Mouse (Mus musculus): Measurements from ENCODE around the gene Gucd1.
"Not testable (repeated sequence)": the region's sequence is repeated elsewhere in the genome, so short reads cannot be mapped to it uniquely, and the experiment has no call there.

Gucd1 gene

DNA sequence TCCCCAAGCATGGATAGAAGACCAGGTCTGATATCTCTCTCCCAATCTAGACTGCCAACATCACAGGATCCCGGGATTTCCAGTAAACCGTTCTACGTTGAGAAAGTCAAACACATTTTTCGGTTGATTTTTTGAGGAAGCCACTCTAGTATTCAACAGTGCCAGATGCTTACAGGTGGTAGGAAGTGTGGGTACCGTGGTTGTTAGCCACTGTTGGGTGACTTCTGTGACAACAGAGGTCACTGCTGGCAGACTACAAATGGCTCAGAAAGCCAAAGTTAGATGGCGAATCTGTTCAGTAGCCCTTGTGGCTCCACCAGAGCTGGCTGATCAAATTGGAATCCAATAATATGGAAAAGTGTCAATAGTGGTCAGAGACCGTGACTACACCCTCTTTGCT is 14.1 kb downstream of the Gucd1 start:
- no peak for DNase-seq (ENCODE audit: low read depth, low spot score)

GRCm38 (mm10) chr10:75501641-75502040 is 16.1 kb downstream of the Gucd1 start:
- no peak for DNase-seq (ENCODE audit: low read depth, low spot score)

DNA sequence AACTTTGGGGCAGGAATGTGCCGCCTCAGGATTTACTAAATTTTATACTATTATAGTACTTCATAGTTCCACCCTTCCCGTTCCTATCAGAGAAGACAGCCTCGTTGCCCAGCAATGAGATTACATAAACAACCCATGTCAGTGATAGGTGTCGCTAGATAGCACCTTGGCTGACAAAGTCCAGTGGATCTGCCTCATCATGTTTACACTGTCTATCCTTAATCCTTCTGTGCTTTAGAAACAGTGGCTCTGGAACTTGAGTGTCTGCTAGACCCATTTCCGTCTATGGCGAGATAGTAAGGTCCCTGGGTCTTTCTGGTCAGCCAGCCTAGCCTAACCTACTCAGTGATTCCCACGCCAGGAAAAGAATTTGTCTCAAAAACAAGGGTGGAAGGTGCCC is 17.4 kb downstream of the Gucd1 start:
- no peak for DNase-seq (ENCODE audit: low read depth, low spot score)

DNA sequence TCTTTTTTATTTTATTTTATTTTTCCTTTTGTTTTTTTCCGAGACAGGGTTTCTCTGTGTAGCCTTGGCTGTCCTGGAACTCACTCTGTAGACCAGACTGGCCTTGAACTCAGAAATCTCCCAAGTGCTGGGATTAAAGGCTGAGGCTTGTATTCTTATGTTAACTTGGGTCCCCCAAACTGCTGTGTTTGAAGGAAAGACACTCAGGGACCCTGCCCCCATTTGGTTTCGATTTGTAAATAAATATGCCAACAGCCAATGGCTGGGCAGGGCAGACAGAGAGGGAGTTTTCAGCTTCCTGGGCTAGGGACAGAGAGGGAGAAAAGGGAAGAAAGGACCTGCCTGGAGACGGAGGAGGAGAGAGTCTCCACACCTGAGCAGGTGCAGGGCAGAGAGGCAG is 18.0 kb downstream of the Gucd1 start:
- no peak for DNase-seq (ENCODE audit: low read depth, low spot score)

GRCm38 (mm10) chr10:75499214-75499613 is 18.6 kb downstream of the Gucd1 start:
- not testable (repeated sequence) for DNase-seq (ENCODE audit: low read depth, low spot score)

DNA sequence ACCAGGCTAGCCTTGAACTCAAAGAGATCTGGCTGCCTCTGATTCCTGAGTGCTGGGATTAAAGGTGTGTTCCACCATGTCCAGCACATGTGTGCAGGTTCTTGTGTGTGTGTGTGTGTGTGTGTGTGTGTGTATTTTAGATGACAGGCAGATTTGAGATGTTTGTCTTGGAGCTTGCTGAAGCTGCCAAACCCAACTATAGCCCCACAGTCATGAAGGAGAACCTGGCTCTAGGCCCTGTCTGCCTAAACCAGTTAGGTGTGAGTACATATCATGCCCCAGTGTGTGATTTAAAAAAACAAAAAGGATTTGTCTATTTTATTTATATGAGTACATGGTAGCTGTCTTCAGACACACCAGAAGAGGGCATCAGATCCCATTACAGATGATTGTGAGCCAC is 21.9 kb downstream of the Gucd1 start:
- DNase-seq (ENCODE audit: low read depth, low spot score), result no peak

DNA sequence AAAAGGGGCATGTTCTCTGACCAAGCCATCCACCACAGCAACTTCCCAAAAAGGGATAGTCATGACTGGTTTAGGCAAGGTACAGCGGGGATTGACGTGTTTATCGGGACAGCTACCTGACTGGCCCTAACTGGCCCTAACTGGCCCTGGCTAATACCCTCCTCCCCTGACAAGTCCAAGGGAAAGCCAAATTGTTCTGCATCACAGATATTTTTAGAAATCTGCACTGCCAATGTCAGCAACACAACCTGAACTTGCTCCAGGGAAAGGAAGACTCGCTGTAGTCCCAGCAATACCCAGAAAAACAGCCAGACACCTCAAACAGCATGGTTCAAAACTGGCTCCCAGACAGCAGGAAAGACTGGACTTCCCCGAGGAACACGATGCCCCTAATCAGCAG is 22.5 kb downstream of the Gucd1 start:
- no peak for DNase-seq (ENCODE audit: low read depth, low spot score)

DNA sequence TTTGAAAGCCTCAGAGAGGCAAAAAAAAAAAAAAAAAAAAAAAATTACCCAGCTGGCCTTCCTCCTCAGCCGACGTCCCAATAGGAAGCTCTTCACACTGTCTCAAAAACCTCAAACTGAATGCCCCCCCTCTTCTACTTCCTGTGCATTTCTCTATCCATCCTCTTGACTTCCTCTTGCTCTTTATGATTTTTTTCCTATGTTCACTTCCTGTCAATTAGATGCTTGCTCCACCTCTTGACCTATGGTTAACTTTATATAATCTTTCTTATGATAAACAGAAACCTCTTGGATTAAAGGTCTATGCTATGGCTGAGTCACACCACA is 25.9 kb downstream of the Gucd1 start:
- no peak for DNase-seq (ENCODE audit: low read depth, low spot score)

- DNase-seq (ENCODE audit: low read depth, low spot score), result no peak
These were observed 26.4 kb downstream of the Gucd1 start for GRCm38 (mm10) chr10:75491234-75491935.

DNA sequence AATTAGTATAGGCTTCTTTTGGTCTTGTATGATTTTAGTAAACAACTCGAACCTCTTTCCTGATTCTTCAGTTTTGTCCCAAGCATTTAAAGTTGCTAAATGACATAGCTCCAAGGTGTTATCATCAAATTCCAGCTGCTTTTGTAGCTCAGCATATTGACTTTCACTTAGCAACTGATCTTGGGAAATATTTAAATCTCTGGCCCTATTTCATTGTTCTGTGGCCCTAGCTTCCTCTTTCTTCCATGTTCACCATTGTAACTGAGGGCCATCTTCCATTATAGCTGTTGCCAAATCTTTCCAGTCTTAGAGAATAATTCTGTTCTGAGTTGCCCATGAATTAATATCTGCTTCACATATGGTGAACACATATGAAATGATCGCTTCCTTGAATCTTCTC is 27.0 kb downstream of the Gucd1 start:
- DNase-seq (ENCODE audit: low read depth, low spot score), result no peak

DNA sequence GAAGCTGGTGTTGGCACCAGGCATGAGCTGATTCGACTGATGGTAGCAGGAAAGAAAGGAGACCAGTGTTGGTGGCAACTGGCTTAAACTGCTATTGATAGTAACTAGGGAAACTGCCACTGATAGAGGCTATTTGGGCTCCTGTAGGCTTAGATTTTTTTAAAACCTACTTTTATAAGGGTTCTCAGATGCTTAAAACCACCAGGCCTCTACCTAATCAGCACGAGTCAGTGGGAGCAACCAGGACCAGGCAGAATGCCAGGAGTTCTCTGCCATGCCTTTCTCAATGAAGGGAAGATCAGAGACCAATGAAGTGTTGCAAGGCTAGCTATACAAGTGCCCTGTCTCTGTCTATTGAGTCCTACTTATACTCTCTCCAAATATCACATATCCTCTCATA is 28.2 kb downstream of the Gucd1 start:
- DNase-seq (ENCODE audit: low read depth, low spot score), result no peak

DNA sequence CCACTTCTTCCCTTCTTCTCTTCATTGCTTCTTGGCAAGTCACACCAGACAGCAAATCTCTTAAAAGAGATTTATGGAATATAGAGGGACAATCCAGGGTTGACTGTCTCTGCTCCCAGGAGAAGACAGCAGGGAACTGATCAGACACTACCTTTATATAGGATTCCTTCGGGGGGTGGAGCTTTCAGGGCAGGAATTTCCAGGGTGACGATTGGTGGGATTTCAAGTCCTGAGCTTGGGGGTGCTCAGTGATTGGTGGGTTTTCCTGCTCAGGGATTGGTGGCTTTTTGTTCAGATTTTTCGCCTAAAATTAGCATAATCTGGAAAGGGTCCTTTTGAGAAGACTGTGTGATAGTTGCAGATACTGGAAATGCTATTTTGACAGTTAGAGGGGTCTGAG is 30.6 kb downstream of the Gucd1 start:
- DNase-seq (ENCODE audit: low read depth, low spot score), result no peak

DNA sequence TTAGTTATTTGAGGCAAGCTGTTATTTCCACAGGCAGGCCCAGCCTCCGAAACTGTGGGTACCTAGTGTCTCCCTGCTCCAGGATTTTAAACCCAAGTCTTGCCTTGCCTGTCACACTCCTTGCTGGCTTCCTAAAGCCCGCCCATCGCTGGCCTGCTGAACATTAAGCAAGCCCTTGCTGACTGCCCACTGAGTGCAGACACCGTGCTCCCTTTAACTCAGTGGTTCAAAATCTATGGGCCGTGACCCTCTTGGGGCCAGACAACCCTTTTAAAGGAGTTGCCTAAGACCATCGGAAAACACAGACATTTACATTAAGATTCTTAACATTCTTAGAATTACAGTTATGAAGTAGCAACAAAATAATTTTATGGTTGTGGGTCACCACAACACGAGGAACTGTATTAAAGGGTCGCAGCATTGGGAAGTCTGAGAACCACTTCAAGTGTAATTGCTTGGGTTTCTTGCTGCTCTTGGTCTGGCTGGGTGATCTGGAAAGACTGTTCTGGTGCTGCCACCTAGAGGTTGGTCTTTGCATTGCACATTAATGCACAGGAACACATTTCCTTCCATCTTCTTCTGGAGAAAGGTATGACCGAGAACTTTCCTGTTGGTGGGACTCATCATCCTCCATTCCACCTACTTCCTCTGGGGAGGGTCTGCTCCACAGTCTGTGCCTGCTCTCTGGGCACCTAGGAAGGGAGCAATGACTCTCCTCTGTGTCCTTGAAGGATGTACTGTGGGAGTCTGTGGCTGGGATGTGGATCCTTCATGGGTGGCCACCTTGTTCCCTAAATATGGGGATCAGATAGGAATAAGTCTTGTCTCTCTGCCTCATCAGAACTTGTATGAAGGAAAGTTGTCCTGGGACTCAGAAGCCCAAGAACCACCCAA is 31.4 kb downstream of the Gucd1 start:
- DNase-seq (ENCODE audit: low read depth, low spot score), result peak; percentile 62

- DNase-seq (ENCODE audit: low read depth, low spot score), result no peak
These were observed 33.0 kb downstream of the Gucd1 start for GRCm38 (mm10) chr10:75484767-75485166.

DNA sequence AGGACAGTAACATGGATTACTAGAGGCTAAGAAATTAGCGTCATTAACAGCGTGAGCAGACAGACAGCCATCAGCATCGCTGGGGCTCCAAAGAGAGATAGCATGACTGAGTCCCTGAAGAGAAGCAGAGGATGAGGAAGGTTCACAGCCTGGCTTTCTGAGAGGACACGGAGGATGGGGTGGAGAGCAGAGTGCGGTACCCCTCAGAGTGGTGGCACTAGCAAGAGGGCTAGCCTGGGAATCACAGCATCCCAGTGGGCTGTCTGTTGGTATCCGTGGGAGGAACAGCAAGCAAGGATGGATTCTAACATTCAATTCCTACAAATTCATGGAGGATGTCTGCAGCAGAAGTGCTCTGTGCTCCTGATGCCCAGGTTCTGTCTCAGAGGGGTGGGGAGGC is 33.7 kb downstream of the Gucd1 start:
- no peak for DNase-seq (ENCODE audit: low read depth, low spot score)

DNA sequence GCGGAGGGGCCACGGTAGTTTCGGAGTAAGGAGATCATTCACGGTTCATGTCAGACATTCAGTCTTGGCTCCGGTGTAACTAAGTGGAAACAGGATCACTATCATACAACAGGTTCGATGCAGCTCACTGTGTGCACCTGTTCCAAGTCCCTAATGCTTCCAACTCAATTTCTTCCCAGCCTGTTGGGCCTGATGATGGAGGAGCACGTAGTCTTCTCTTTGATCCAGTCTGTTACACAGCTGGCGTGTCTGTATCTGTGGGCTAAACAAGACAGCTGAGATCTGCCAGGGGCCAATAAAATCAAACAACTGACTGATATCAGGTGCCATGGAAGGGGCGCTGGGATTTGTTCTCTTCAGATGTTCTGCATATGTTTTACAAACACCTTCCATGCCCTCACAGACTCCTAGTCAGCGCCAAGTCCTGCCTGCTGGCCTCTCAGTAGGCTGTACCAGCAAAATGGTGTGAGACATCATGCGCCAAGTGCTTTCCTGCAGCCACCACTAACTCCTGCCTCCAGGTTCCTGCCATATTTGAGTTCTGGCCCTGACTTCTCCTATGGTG is 34.8 kb downstream of the Gucd1 start:
- DNase-seq (ENCODE audit: low read depth, low spot score), result no peak

DNA sequence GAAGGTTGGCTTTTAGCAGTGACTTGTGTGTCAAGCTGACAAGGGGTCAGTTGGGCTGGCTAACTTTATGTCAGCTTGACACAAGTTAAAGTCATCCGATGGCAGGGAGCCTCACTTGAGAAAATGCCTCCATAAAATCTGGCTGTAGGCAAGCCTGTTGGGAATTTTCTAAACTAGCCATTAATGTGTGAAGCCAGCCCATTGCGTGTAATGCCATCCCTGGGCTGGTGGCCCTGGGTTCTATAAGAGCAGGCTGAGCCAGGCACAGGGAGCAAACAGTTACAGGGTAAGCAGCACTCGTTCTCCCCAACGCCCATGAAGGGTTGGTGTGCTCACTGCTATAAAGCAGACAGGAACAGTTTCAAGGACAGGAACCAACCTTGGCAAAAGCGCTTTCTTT is 35.5 kb downstream of the Gucd1 start:
- DNase-seq (ENCODE audit: low read depth, low spot score), result no peak

DNA sequence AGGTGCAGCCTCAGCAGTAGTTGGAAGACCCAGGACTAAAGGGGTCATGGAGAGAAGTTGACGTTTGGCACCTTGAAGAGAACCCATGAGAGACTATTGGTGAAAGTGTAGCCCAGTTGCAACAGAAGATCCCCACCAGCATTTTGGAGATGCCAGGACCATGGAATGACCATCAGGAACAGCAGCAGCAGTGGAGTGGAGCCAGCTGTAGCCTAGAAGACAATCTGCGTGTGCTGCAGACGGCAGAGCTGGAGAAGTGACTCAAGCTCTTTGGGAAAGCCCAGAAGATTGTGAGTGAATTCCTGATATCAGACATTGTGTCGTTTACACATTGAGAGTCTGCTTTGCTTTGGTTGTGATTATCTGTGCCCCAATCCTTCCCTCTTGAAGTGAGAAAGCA is 36.1 kb downstream of the Gucd1 start:
- DNase-seq (ENCODE audit: low read depth, low spot score), result no peak

DNA sequence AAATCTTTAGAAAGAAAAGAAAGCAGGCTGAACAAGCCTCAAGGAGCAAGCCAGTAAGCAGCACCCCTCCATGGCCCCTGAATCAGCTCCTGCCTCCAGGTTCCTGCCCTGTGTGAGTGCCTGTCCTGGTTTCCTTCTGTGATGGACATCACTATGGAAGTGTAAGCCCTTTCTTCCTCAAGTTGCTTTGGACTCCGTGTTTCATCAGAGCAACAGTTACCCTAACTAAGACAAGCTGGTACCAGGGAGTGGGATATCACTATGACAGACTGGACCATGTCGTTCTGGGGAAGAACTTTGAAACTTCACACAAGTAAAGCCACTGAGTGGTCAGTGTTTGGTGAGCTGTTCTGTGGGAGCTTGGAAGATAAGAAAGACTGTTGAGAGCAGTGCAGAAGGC is 37.8 kb downstream of the Gucd1 start:
- DNase-seq (ENCODE audit: low read depth, low spot score), result no peak

- no peak for DNase-seq (ENCODE audit: low read depth, low spot score)
These were observed 40.7 kb downstream of the Gucd1 start for GRCm38 (mm10) chr10:75477034-75477433.

- DNase-seq (ENCODE audit: low read depth, low spot score), result not testable (repeated sequence)
These were observed 42.5 kb downstream of the Gucd1 start for GRCm38 (mm10) chr10:75475139-75475850.

GRCm38 (mm10) chr10:75474571-75474970 is 43.2 kb downstream of the Gucd1 start:
- no peak for DNase-seq (ENCODE audit: low read depth, low spot score)

Measured in embryo, embryonic 11.5 days (tissue).